Mouse (Mus musculus): ENCODE measurements at regions not wholly inside any gene's neighbourhood (a gene's known extent, or its start where the extent isn't known, plus 50 kb on each side); places are given as distances from the start of the nearest gene placed in this dataset.
"Not testable (repeated sequence)": the region's sequence is repeated elsewhere in the genome, so short reads cannot be mapped to it uniquely, and the experiment has no call there.

GRCm38 (mm10) chr12:45287759-45288158 is 213.2 kb upstream of the Stxbp6 start:
- DNase-seq (ENCODE audit: low spot score), result no peak

DNA sequence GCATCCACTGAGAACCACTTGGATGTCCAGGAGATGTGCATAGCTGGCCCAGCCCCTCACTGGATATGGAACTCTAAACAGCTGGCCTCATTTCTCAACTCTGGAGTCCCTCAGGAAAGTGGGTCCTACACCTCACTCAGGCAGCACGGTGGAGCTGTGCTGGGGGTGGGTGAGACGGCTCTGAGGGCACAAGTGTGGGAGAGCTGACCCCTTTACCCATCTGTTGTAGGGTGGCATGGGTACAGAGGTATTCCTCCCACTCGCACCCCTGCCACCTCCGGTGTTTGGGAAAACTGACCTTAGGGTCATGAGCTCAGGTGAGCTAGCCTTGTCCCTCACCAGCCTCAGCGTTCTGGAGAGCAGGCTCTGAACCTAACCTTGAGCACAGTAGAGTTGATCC is 181.8 kb upstream of the Stxbp6 start:
- DNase-seq (ENCODE audit: low spot score), result no peak

- no peak for DNase-seq (ENCODE audit: low spot score)
Observed at GRCm38 (mm10) chr12:45211131-45211530, 136.6 kb upstream of the Stxbp6 start.

GRCm38 (mm10) chr12:45195304-45195920 is 120.9 kb upstream of the Stxbp6 start:
- no peak for DNase-seq (ENCODE audit: low spot score)

- peak; percentile 16 for DNase-seq (ENCODE audit: low spot score)
Observed at GRCm38 (mm10) chr12:45187149-45187548, 112.6 kb upstream of the Stxbp6 start.

- DNase-seq (ENCODE audit: low spot score), result no peak
Observed at GRCm38 (mm10) chr12:45184510-45184909, 110.0 kb upstream of the Stxbp6 start.

- DNase-seq (ENCODE audit: low spot score), result no peak
Observed at GRCm38 (mm10) chr12:45177454-45177853, 102.9 kb upstream of the Stxbp6 start.

DNA sequence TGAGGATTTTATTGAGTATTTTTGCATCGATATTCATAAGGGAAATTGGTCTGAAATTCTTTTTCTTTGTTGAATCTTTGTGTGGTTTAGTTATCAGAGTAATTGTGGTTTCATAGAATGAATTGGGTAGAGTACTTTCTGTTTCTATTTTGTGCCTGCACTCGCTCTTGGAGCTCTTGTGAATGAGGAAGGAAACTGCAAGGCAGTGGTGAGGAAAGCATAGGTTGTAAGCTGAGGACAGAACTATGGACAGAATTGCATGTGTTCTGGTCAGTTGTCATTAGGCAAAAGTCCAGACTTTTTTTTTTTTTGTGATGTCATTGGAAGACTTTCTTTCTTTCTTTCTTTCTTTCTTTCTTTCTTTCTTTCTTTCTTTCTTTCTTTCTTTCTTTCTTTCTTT is 100.8 kb upstream of the Stxbp6 start:
- DNase-seq (ENCODE audit: low spot score), result not testable (repeated sequence)

- DNase-seq (ENCODE audit: low spot score), result peak; percentile 31
Observed at GRCm38 (mm10) chr12:45171927-45172642, 97.6 kb upstream of the Stxbp6 start.

DNA sequence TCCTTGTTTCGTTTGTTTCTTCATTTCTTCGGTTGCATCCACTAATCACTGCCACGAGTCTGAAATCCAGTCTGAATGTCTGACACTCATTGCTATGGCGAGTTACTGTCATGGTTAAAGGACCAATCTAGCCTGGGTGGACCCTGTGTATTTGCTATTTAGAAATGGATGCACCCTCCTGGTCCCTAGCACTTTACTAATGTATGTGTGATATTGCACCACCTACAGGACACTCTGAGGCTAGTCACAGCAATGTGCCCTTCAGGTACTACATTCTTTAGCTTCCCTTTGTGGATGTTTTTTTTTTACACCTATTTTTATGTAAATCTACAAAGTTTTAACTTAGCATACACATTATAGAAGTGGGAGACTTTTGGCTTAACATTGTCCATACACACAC is 87.5 kb upstream of the Stxbp6 start:
- no peak for DNase-seq (ENCODE audit: low spot score)

- DNase-seq (ENCODE audit: low spot score), result not testable (repeated sequence)
Observed at GRCm38 (mm10) chr12:45161581-45161980, 87.1 kb upstream of the Stxbp6 start.

DNA sequence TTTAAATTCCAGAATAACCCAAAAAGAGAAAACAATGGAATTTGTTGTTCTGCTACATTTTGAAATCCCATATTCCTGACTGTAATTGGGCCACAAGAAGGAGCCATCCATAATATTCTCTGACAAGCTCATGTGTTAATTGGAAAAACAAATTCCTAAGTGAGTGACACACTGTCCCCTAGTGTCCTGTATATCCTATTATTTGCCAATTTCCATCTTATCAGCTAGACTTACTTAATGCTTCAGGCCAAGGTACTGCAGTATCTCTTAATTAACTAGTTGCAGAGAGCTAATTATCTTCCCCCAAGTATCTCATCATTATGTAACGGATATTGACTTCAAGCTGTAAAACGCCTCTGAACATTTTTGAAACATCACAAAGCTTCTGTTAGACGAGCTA is 84.5 kb upstream of the Stxbp6 start:
- no peak for DNase-seq (ENCODE audit: low spot score)

- no peak for DNase-seq (ENCODE audit: low spot score)
Observed at GRCm38 (mm10) chr12:45137438-45138018, 63.0 kb upstream of the Stxbp6 start.

DNA sequence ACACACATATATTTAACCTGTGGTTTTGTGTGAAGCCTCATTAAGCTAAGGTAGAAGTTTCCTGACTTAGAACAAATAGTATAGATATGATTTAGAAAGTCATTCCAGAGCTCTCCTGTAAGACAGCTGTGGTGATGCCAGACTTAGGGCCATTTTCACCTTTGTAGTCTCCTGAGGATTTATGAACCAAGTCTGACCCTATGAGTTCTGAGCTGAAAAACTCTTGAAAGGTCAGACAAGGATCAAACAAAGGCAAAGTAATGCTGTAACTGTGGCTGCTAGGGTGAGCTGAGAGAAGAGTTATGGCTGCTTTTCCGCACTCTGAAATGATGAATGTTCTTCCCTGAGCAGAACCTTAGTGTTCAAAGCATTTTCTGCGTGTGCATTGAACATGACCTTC is 58.9 kb upstream of the Stxbp6 start:
- DNase-seq (ENCODE audit: low spot score), result no peak

- no peak for DNase-seq (ENCODE audit: low spot score)
Observed at GRCm38 (mm10) chr12:45131139-45131538, 56.6 kb upstream of the Stxbp6 start.

- DNase-seq (ENCODE audit: low spot score), result no peak
Observed at GRCm38 (mm10) chr12:45125866-45126265, 51.4 kb upstream of the Stxbp6 start.
